Mouse (Mus musculus): ENCODE measurements around the gene Rangap1. TPM values are rescaled to one million over a fixed set of nuclear protein-coding genes. Genes with fewer than 3 reads are reported as not detected.

Rangap1 gene
- total and polyA plus RNA-seq, 3 experiments: 128 to 207 (median 180) TPM

DNA sequence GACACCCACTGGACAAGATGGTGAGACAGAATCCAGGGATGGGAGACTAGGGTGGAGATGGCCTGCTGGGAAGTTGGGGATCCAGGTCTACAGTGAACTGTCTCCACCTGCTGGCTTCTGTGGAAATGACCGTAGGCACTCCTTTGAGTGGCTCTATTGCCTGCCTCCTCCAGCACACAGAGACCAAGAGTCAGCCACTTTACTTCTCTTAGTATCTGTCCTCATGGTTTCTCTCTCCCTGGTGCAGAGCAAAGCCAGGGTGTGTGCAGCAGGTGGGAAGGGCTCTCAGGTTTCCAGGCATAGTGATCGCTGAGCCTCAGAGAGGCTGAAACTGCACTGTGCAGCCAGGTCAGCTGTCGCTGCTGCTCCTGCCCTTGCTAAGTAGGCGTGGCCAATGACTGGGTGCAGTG, 75.1 kb downstream of the Rangap1 start:
- Histone ChIP-seq H3K4me3 (replicated peaks in 1 of 3; ENCODE audit: low read depth in 2 of 3, low read length in 2 of 3, poor library complexity in 1 of 3) (no peak overlapping the region), H3K9me3 (replicated peaks; ENCODE audit: low read length) (no peaks in the 10 kb centered on the region), H3K27ac (ENCODE audit: insufficient read depth, low read depth) (no peak overlapping the region), H3K79me2 (replicated peaks; ENCODE audit: control insufficient read depth, extremely low read depth, insufficient read depth, poor library complexity, severe bottlenecking) (peaks cover 10% of the 10 kb centered on the region), H3K36me3 (replicated peaks in 1 of 2; ENCODE audit: control insufficient read depth in 1 of 2, insufficient read depth in 1 of 2, low read length in 1 of 2) (peaks cover 48 to 68% of the 10 kb centered on the region in 2 experiments), H3K9ac (ENCODE audit: insufficient read depth, low read depth) (no peak overlapping the region), H3K27me3 (replicated peaks) (no peaks in the 10 kb centered on the region), H3K4me1 (ENCODE audit: control insufficient read depth in 1 of 2, insufficient read depth in 2 of 2) (peaks cover 0 to 6% of the 10 kb centered on the region in 2 experiments; a peak in 1 of 4 replicates), H3K4me2 (ENCODE audit: insufficient read depth, low read depth, poor library complexity, severe bottlenecking) (no peak overlapping the region)
- TF ChIP-seq RAD21 (IDR thresholded peaks at IDR 0.05; ENCODE audit: low read depth, low read length): peak; percentile 73
- TF ChIP-seq UBTF (IDR thresholded peaks at IDR 0.05; ENCODE audit: low read depth, low read length): no peak
- peak; percentile 57 for TF ChIP-seq SMC3 (IDR thresholded peaks at IDR 0.05; ENCODE audit: low read depth, low read length)
- TF ChIP-seq CTCF (conservative IDR thresholded peaks at IDR 0.05 in 1 of 2, IDR thresholded peaks at IDR 0.05 in 1 of 2; ENCODE audit: low read depth in 2 of 2, low read length in 2 of 2): peak in 1 of 2 experiments; percentile 77; a peak in 3 of 4 replicates
- no peak for TF ChIP-seq NRF1 (IDR thresholded peaks at IDR 0.05; ENCODE audit: low read depth, low read length)
- peak; percentile 37 for DNase-seq (ENCODE audit: extremely low read depth)
- in situ Hi-C loops (cut with MboI; ENCODE audit: low pct_ligation_motif_present, low pct_unique_long_range_greater_than_20kb, low sequenced_read_pairs) (no loop called here), dilution Hi-C loops (cut with MboI; ENCODE audit: extremely low pct_ligation_motif_present, extremely low pct_unique_long_range_greater_than_20kb, low sequenced_read_pairs) (no loop called here)

DNA sequence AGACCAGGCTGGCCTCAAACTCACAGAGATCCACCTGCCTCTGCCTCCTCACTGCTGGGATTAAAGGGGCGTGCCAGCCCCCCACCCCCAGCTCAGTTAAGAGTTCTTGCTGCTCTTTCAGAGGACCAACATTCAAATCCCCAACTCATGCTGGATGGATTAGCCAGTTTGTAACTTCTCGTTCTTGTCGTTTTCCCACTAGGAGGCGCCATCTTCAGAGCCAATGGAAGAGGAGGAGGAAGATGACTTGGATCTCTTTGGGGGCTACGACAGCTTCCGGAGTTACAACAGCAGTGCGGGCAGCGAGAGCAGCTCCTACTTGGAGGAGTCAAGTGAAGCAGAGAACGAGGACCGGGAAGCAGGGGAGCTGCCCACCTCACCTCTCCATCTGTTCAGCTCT, 78.4 kb downstream of the Rangap1 start:
- no peak overlapping the region for H3K27ac ChIP-seq (ENCODE audit: insufficient read depth, low read depth)
- H3K9me3 ChIP-seq (replicated peaks; ENCODE audit: low read length): no peaks in the 10 kb centered on the region
- DNase-seq (ENCODE audit: extremely low read depth): peak; percentile 17
- peaks cover 0 to 13% of the 10 kb centered on the region in 2 experiments; a peak in 2 of 4 replicates for H3K4me1 ChIP-seq (ENCODE audit: control insufficient read depth in 1 of 2, insufficient read depth in 2 of 2)
- no peaks in the 10 kb centered on the region for H3K27me3 ChIP-seq (replicated peaks)
- in situ Hi-C loops (cut with MboI; ENCODE audit: low pct_ligation_motif_present, low pct_unique_long_range_greater_than_20kb, low sequenced_read_pairs): no loop called here
- peaks cover 39 to 45% of the 10 kb centered on the region in 2 experiments for H3K36me3 ChIP-seq (replicated peaks in 1 of 2; ENCODE audit: control insufficient read depth in 1 of 2, insufficient read depth in 1 of 2, low read length in 1 of 2)
- H3K79me2 ChIP-seq (replicated peaks; ENCODE audit: control insufficient read depth, extremely low read depth, insufficient read depth, poor library complexity, severe bottlenecking): peaks cover 20% of the 10 kb centered on the region
- dilution Hi-C loops (cut with MboI; ENCODE audit: extremely low pct_ligation_motif_present, extremely low pct_unique_long_range_greater_than_20kb, low sequenced_read_pairs): no loop called here
- no peak overlapping the region for H3K4me3 ChIP-seq (replicated peaks in 1 of 3; ENCODE audit: low read depth in 2 of 3, low read length in 2 of 3, poor library complexity in 1 of 3)
- TF ChIP-seq USF1 (IDR thresholded peaks at IDR 0.05; ENCODE audit: low read depth, low read length) (no peak), CTCF (conservative IDR thresholded peaks at IDR 0.05 in 1 of 2, IDR thresholded peaks at IDR 0.05 in 1 of 2; ENCODE audit: low read depth in 2 of 2, low read length in 2 of 2) (peak in 1 of 2 experiments; percentile 37; a peak in 2 of 4 replicates), RCOR1 (conservative IDR thresholded peaks at IDR 0.05; ENCODE audit: low read depth, low read length) (no peak)
- no peak overlapping the region for H3K9ac ChIP-seq (ENCODE audit: insufficient read depth, low read depth)
- H3K4me2 ChIP-seq (ENCODE audit: insufficient read depth, low read depth, poor library complexity, severe bottlenecking): no peak overlapping the region

DNA sequence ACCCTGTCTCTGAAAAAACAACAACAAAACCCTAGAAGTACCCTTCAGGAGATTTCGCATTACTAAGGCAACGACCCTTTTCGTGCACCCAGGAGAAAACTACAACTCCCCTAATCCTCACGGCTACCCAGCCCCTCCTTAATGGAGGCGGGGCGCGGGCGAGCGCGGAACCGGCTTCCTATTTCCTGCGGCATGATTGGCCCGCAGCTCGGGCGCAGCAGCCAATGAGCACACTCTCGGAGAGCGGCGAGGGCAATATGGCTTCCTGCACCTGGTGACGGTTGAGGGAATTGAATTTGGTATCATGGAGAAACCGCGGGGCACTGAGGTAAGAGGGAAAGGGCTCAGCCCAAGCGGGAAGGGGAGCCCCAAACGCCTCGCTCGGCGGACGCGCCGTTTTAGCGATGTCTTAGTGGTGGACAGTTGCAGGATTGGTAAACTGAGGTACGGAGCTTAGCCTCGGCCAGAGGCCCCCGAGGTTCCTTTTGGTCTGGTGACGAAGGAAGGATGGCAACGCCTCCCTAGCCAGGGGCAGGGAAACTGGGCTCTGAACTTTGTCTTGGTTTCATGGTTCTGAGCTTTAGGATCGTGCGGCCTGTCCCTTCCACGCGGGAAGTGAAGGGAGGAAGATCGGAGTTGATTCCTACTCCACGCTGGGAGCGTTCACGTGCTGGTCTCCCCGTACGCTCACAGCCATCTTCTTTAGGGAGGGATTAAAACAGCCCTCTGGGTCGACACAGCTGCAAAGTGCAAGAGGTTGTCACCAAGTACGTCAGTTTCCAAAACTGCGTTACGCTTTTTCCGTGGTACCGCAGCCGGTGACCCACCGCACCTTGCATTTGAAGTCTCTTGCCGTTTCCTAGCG, 81.4 kb downstream of the Rangap1 start, which contains the start of gene L3mbtl2:
TSS of gene L3mbtl2 (plus strand) at position 193 of the 865 bp plus-strand sequence.
- peaks cover 21 to 22% of the 10 kb centered on the region in 2 experiments for H3K36me3 ChIP-seq (replicated peaks in 1 of 2; ENCODE audit: control insufficient read depth in 1 of 2, insufficient read depth in 1 of 2, low read length in 1 of 2)
- H3K79me2 ChIP-seq (replicated peaks; ENCODE audit: control insufficient read depth, extremely low read depth, insufficient read depth, poor library complexity, severe bottlenecking): peaks cover 20% of the 10 kb centered on the region
- H3K4me1 ChIP-seq (ENCODE audit: control insufficient read depth in 1 of 2, insufficient read depth in 2 of 2): peaks cover 0 to 13% of the 10 kb centered on the region in 2 experiments; a peak in 2 of 4 replicates
- peak within 1 kb of the TSS; percentile 18 for H3K27ac ChIP-seq (ENCODE audit: insufficient read depth, low read depth)
- H3K9me3 ChIP-seq (replicated peaks; ENCODE audit: low read length): no peaks in the 10 kb centered on the region
- in situ Hi-C loops (cut with MboI; ENCODE audit: low pct_ligation_motif_present, low pct_unique_long_range_greater_than_20kb, low sequenced_read_pairs): no loop called here
- H3K4me3 ChIP-seq (replicated peaks in 1 of 3; ENCODE audit: low read depth in 2 of 3, low read length in 2 of 3, poor library complexity in 1 of 3): peak within 1 kb of the TSS; percentile 91 to 98 (median 97)
- dilution Hi-C loops (cut with MboI; ENCODE audit: extremely low pct_ligation_motif_present, extremely low pct_unique_long_range_greater_than_20kb, low sequenced_read_pairs): no loop called here
- DNase-seq (ENCODE audit: extremely low read depth): peak; percentile 94
- H3K9ac ChIP-seq (ENCODE audit: insufficient read depth, low read depth): peak within 1 kb of the TSS; percentile 70
- H3K27me3 ChIP-seq (replicated peaks): no peaks in the 10 kb centered on the region
- peak within 1 kb of the TSS; percentile 97 for H3K4me2 ChIP-seq (ENCODE audit: insufficient read depth, low read depth, poor library complexity, severe bottlenecking)
- TF ChIP-seq RAD21 (IDR thresholded peaks at IDR 0.05; ENCODE audit: low read depth, low read length) (no peak), ZMIZ1 (IDR thresholded peaks at IDR 0.05; ENCODE audit: low read depth, low read length) (0 out of 2 replicates have a peak, but pooled peaks have one; percentile 50), GABPA (IDR thresholded peaks at IDR 0.05; ENCODE audit: insufficient replicate concordance, low read depth, low read length) (peak; percentile 56; the same call in 1 of the 2 replicates), UBTF (IDR thresholded peaks at IDR 0.05; ENCODE audit: low read depth, low read length) (no peak), USF2 (conservative IDR thresholded peaks at IDR 0.05; ENCODE audit: low read depth, low read length) (no peak), CTCF (conservative IDR thresholded peaks at IDR 0.05 in 1 of 2, IDR thresholded peaks at IDR 0.05 in 1 of 2; ENCODE audit: low read depth in 2 of 2, low read length in 2 of 2) (no peak), KAT2A (IDR thresholded peaks at IDR 0.05; ENCODE audit: insufficient replicate concordance, low read length) (peak; percentile 94; the same call in 1 of the 2 replicates), ETS1 (conservative IDR thresholded peaks at IDR 0.05; ENCODE audit: low read depth, low read length) (no peak), POLR2AphosphoS2 (IDR thresholded peaks at IDR 0.05; ENCODE audit: low read depth, low read length) (no peak), MAX (IDR thresholded peaks at IDR 0.05; ENCODE audit: low read length) (peak; percentile 69), JUND (conservative IDR thresholded peaks at IDR 0.05; ENCODE audit: low read depth, low read length) (no peak), CHD2 (IDR thresholded peaks at IDR 0.05; ENCODE audit: low read length) (peak; percentile 68), USF1 (IDR thresholded peaks at IDR 0.05; ENCODE audit: low read depth, low read length) (no peak; the same call in 1 of the 2 replicates), HCFC1 (IDR thresholded peaks at IDR 0.05; ENCODE audit: low read depth, low read length) (peak; percentile 95), PAX5 (IDR thresholded peaks at IDR 0.05; ENCODE audit: low read length) (no peak), POLR2A (IDR thresholded peaks at IDR 0.05; ENCODE audit: low read depth, low read length) (peak; percentile 70), TBP (conservative IDR thresholded peaks at IDR 0.05; ENCODE audit: low read depth, low read length) (no peak; the same call in none of the 2 replicates), JUN (IDR thresholded peaks at IDR 0.05; ENCODE audit: insufficient read depth, low read depth, low read length) (no peak), BHLHE40 (IDR thresholded peaks at IDR 0.05; ENCODE audit: low read depth, low read length) (peak; percentile 77)
